Mouse (Mus musculus) liver, embryonic 14.5 days (tissue): ENCODE results near the gene Trim16. TPM values are rescaled to one million over a fixed set of nuclear protein-coding genes. Genes with fewer than 3 reads are reported as not detected.

ENCODE experiments used
- ATAC-seq: fragments of 200-750 bp; cut with Nextera tagmentation; 2 replicates; pipeline ENCODE4 v1.8.0; 2017; ENCODE audit warnings: moderate number of reproducible peaks, mild to moderate bottlenecking, moderate library complexity; ENCODE audit not compliant: insufficient read depth
- DNase-seq, 3 experiments: peaks; one replicate each; pipeline ENCODE4 v3.0.0-alpha.2; 2012 to 2013; ENCODE audit warnings: low read depth in 3 of 3, low spot score in 3 of 3
- H3K27ac ChIP-seq: fragments of 300-500 bp; sonication (generic); 2 replicates; pipeline ENCODE4 v1.5.1; 2014; ENCODE audit warnings: moderate library complexity, mild to moderate bottlenecking, control low read depth, inconsistent platforms
- H3K27me3 ChIP-seq: fragments of 300-500 bp; sonication (generic); 2 replicates; pipeline ENCODE4 v1.6.1; 2014; ENCODE audit warnings: mild to moderate bottlenecking, low read length, moderate library complexity; ENCODE audit not compliant: control insufficient read depth, insufficient read depth
- H3K36me3 ChIP-seq: fragments of 300-500 bp; sonication (generic); replicated peaks from 2 replicates; pipeline ENCODE4 v1.6.1; 2014; ENCODE audit warnings: low read depth; ENCODE audit not compliant: control insufficient read depth, insufficient read depth
- H3K4me1 ChIP-seq, 2 experiments: fragments of 200-500 bp in 1 of 2; fragments of 300-500 bp in 1 of 2; sonication (generic) in 1 of 2; replicated peaks; 2 replicates each; pipeline ENCODE4 v1.6.1; 2012 to 2014; ENCODE audit warnings: antibody characterized with exemption in 1 of 2, inconsistent platforms in 1 of 2, low read length in 1 of 2; ENCODE audit not compliant: control insufficient read depth in 2 of 2, insufficient read depth in 2 of 2
- H3K4me2 ChIP-seq: fragments of 300-500 bp; sonication (generic); 2 replicates; pipeline ENCODE4 v1.6.1; 2014; ENCODE audit warnings: low read depth, mild to moderate bottlenecking, control low read depth, moderate library complexity
- H3K4me3 ChIP-seq, 2 experiments: fragments of 200-500 bp in 1 of 2; fragments of 300-500 bp in 1 of 2; sonication (generic) in 1 of 2; 2 replicates each; pipeline ENCODE4 v1.5.1; 2012 to 2014; ENCODE audit warnings: low read depth in 2 of 2, low read length in 2 of 2, mild to moderate bottlenecking in 2 of 2, control low read depth in 1 of 2, inconsistent platforms in 1 of 2, moderate library complexity in 1 of 2; ENCODE audit not compliant: insufficient read depth in 1 of 2
- H3K9ac ChIP-seq: fragments of 300-500 bp; sonication (generic); replicated peaks from 2 replicates; pipeline ENCODE4 v1.6.1; 2014; ENCODE audit warnings: mild to moderate bottlenecking, control low read depth, moderate library complexity
- H3K9me3 ChIP-seq: fragments of 300-500 bp; sonication (generic); 2 replicates; pipeline ENCODE4 v1.6.1; 2016; ENCODE audit warnings: low read length, mixed read lengths; ENCODE audit not compliant: control insufficient read depth
- CTCF ChIP-seq: IDR thresholded peaks from 2 replicates; pipeline ENCODE4 v1.5.1; 2016; ENCODE audit warnings: antibody characterized with exemption, low read depth, control low read depth
- EP300 ChIP-seq: IDR thresholded peaks from 2 replicates; pipeline ENCODE4 v1.6.1; 2016; ENCODE audit warnings: antibody characterized with exemption, low read depth
- WGBS: fragments of 180-500 bp; shearing (Covaris S2); extraction: QIAGEN DNeasy Blood & Tissue Kit; methylation state at CpG from one replicate; pipeline ENCODE4 v1.1.7; 2014; ENCODE audit not compliant: insufficient replicate concordance; 5-methylcytosine and 5-hydroxymethylcytosine counted together
- polyA plus RNA-seq, 2 experiments: library from polyadenylated mRNA; depleted of rRNA in 1 of 2; stranded (reverse) in 1 of 2; unstranded in 1 of 2; fragments of >200 nt; fragmentation: Nextera tagmentation in 1 of 2; extraction: Ambion mirVana in 1 of 2; gene quantifications; 2 replicates each; pipeline versions ENCODE4 v1.2.1 to v1.2.3; 2012 to 2014

Gene Trim16
- polyA plus RNA-seq, 2 experiments: 0.39 to 0.43 TPM

DNA sequence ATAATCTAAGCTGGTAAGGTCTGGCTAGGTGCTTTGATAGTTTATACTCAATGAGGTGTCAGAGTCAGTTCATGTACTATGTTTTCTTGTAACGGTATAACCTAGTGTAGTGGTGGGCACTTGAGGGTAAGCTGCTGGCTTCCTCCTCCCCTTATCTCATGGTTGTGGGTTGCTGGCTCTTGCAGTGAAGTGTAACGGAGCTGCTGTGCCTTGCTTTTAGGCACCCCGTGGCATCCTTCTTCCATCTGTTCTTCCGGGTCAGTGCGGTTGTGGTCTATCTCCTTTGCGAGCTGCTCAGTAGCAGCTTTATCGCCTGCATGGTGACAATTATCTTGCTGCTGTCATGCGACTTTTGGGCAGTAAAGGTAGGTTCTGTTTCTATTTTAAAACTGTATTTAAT lies 63.4 kb downstream of the Trim16 start:
- ATAC-seq: no peak
- Histone ChIP-seq H3K27ac (no peak overlapping the region), H3K27me3 (no peaks in the 10 kb centered on the region), H3K4me3 (no peak overlapping the region), H3K9me3 (no peaks in the 10 kb centered on the region), H3K4me1 (peaks cover 0 to 5% of the 10 kb centered on the region in 2 experiments; a peak in 2 of 4 replicates), H3K36me3 (peaks cover 4% of the 10 kb centered on the region; the same call in 1 of the 2 replicates), H3K9ac (no peak overlapping the region), H3K4me2 (peak overlapping the region; percentile 29)
- WGBS: 29% methylated on average over 8 of the region's 8 CpGs
- TF ChIP-seq EP300 (no peak), CTCF (no peak)
- no peak for DNase-seq

GRCm38 (mm10) chr11:62885323-62885722 lies 65.3 kb downstream of the Trim16 start:
- DNase-seq: no peak
- Histone ChIP-seq H3K9ac (no peak overlapping the region), H3K4me2 (no peak overlapping the region), H3K4me1 (peaks cover 0 to 3% of the 10 kb centered on the region in 2 experiments; a peak in 2 of 4 replicates), H3K36me3 (peaks cover 4% of the 10 kb centered on the region; the same call in 1 of the 2 replicates), H3K9me3 (no peaks in the 10 kb centered on the region), H3K4me3 (no peak overlapping the region), H3K27ac (no peak overlapping the region), H3K27me3 (no peaks in the 10 kb centered on the region)
- TF ChIP-seq EP300 (no peak), CTCF (no peak)
- 76% methylated on average over 5 of the region's 5 CpGs for WGBS
- no peak for ATAC-seq

DNA sequence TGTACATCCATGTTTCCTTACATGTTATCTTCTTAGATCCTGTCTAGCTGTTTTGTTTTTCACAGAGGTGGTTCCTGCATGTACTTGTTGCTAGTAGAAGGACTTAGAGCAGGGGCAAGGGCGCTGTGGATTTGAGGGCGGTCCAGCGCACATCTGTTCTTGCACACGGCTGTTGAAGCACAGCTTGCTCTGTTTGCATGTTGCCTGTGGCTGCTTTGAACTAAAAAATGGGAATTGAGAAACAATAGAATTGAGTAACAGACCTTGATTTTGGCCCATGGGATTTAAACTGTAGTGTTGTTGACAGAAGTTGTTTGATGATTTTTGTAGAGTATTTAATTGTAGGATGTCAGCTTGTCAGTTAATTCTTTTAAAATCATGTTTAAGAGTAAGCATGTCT lies 70.8 kb downstream of the Trim16 start:
- no peak for TF ChIP-seq CTCF
- no peak for TF ChIP-seq EP300
- H3K4me3 ChIP-seq: no peak overlapping the region
- H3K9me3 ChIP-seq: no peaks in the 10 kb centered on the region
- H3K4me2 ChIP-seq: no peak overlapping the region
- no peaks in the 10 kb centered on the region for H3K4me1 ChIP-seq
- no peaks in the 10 kb centered on the region for H3K27me3 ChIP-seq
- no peak for DNase-seq
- H3K9ac ChIP-seq: no peak overlapping the region
- H3K27ac ChIP-seq: no peak overlapping the region
- no peak for ATAC-seq
- WGBS: 82% methylated on average over 4 of the region's 4 CpGs
- peaks cover 6% of the 10 kb centered on the region for H3K36me3 ChIP-seq

GRCm38 (mm10) chr11:62891763-62892162 lies 71.7 kb downstream of the Trim16 start:
- no peak for DNase-seq
- 72% methylated on average over 11 of the region's 11 CpGs for WGBS
- no peak for ATAC-seq
- Histone ChIP-seq H3K4me2 (no peak overlapping the region), H3K27me3 (no peaks in the 10 kb centered on the region), H3K4me1 (no peaks in the 10 kb centered on the region), H3K27ac (no peak overlapping the region), H3K9ac (no peak overlapping the region), H3K4me3 (no peak overlapping the region), H3K9me3 (no peaks in the 10 kb centered on the region), H3K36me3 (peaks cover 2% of the 10 kb centered on the region)
- TF ChIP-seq CTCF (no peak), EP300 (no peak)

Other genes with a start within 250 kb of the Trim16 start
- 3.5 and 4.2 TPM in 2 replicates for gene Trpv2, start 245.7 kb upstream of the Trim16 start, polyA plus RNA-seq (2012; rRNA removed)
- 4.6 and 4.8 TPM in 2 replicates for gene Trpv2, start 245.7 kb upstream of the Trim16 start, polyA plus RNA-seq (2014; fragmentation: Nextera tagmentation; extraction: Ambion mirVana)
- gene Lrrc75a, start 171.7 kb upstream of the Trim16 start, polyA plus RNA-seq (2012; rRNA removed): 0.93 and 1.1 TPM in 2 replicates
- gene Lrrc75a, start 171.7 kb upstream of the Trim16 start, polyA plus RNA-seq (2014; fragmentation: Nextera tagmentation; extraction: Ambion mirVana): 0.99 and 1.3 TPM in 2 replicates
- 8.1 and 8.9 TPM in 2 replicates for gene Mmgt2, start 171.6 kb upstream of the Trim16 start, polyA plus RNA-seq (2012; rRNA removed)
- gene Mmgt2, start 171.6 kb upstream of the Trim16 start, polyA plus RNA-seq (2014; fragmentation: Nextera tagmentation; extraction: Ambion mirVana): 8.8 and 8.9 TPM in 2 replicates
- 0.21 and 0.26 TPM in 2 replicates for gene Zfp287, start 88.3 kb upstream of the Trim16 start, polyA plus RNA-seq (2012; rRNA removed)
- 0.22 and 0.42 TPM in 2 replicates for gene Zfp287, start 88.3 kb upstream of the Trim16 start, polyA plus RNA-seq (2014; fragmentation: Nextera tagmentation; extraction: Ambion mirVana)
- gene Gm10428, start 67.1 kb upstream of the Trim16 start, polyA plus RNA-seq (2012; rRNA removed): not detected in 2 replicates
- gene Gm10428, start 67.1 kb upstream of the Trim16 start, polyA plus RNA-seq (2014; fragmentation: Nextera tagmentation; extraction: Ambion mirVana): not detected in 2 replicates
- 0.45 and 0.48 TPM in 2 replicates for gene Zfp286, start 30.8 kb upstream of the Trim16 start, polyA plus RNA-seq (2012; rRNA removed)
- gene Zfp286, start 30.8 kb upstream of the Trim16 start, polyA plus RNA-seq (2014; fragmentation: Nextera tagmentation; extraction: Ambion mirVana): 0.80 and 1.4 TPM in 2 replicates
- gene Fbxw10, start 26.8 kb downstream of the Trim16 start, polyA plus RNA-seq (2012; rRNA removed): 0.08 TPM in 1 of 2 replicates, not detected in the other
- 0.16 TPM in 1 of 2 replicates, not detected in the other for gene Fbxw10, start 26.8 kb downstream of the Trim16 start, polyA plus RNA-seq (2014; fragmentation: Nextera tagmentation; extraction: Ambion mirVana)
- 8.5 and 12.9 TPM in 2 replicates for gene Tvp23b, start 59.2 kb downstream of the Trim16 start, polyA plus RNA-seq (2012; rRNA removed)
- 25.3 and 26.3 TPM in 2 replicates for gene Tvp23b, start 59.2 kb downstream of the Trim16 start, polyA plus RNA-seq (2014; fragmentation: Nextera tagmentation; extraction: Ambion mirVana)
- gene Cdrt4, start 131.0 kb downstream of the Trim16 start, polyA plus RNA-seq (2012; rRNA removed): not detected in 2 replicates
- not detected in 2 replicates for gene Cdrt4, start 131.0 kb downstream of the Trim16 start, polyA plus RNA-seq (2014; fragmentation: Nextera tagmentation; extraction: Ambion mirVana)
- not detected in 2 replicates for gene Tekt3, start 241.4 kb downstream of the Trim16 start, polyA plus RNA-seq (2012; rRNA removed)
- gene Tekt3, start 241.4 kb downstream of the Trim16 start, polyA plus RNA-seq (2014; fragmentation: Nextera tagmentation; extraction: Ambion mirVana): not detected in 2 replicates